Mouse (Mus musculus): Measurements from ENCODE around the gene Gnmt. TPM values are rescaled to one million over a fixed set of nuclear protein-coding genes. Genes with fewer than 3 reads are reported as not detected.

The Gnmt gene
- total and polyA plus RNA-seq, 3 experiments = 0.13 to 0.71 (median 0.38) TPM

GRCm38 (mm10) chr17:46680760-46681373 lies 48.1 kb downstream of the Gnmt start, which contains the start of gene Klhdc3:
Klhdc3 (minus strand) TSS chr17:46680914.
- H3K36me3 ChIP-seq (replicated peaks in 1 of 2; ENCODE audit: control insufficient read depth in 1 of 2, insufficient read depth in 1 of 2, low read length in 1 of 2) = peaks cover 58 to 69% of the 10 kb centered on the region in 2 experiments
- peak; percentile 99 for DNase-seq (ENCODE audit: extremely low read depth)
- H3K9me3 ChIP-seq (replicated peaks; ENCODE audit: low read length) = no peaks in the 10 kb centered on the region
- H3K27me3 ChIP-seq (replicated peaks) = no peaks in the 10 kb centered on the region
- H3K27ac ChIP-seq (ENCODE audit: insufficient read depth, low read depth) = peak within 1 kb of the TSS; percentile 64
- H3K79me2 ChIP-seq (replicated peaks; ENCODE audit: control insufficient read depth, extremely low read depth, insufficient read depth, poor library complexity, severe bottlenecking) = peaks cover 29% of the 10 kb centered on the region
- peak within 1 kb of the TSS; percentile 81 for H3K4me2 ChIP-seq (ENCODE audit: insufficient read depth, low read depth, poor library complexity, severe bottlenecking)
- dilution Hi-C loops (cut with MboI; ENCODE audit: extremely low pct_ligation_motif_present, extremely low pct_unique_long_range_greater_than_20kb, low sequenced_read_pairs) (no loop called here), in situ Hi-C loops (cut with MboI; ENCODE audit: low pct_ligation_motif_present, low pct_unique_long_range_greater_than_20kb, low sequenced_read_pairs) (no loop called here)
- H3K9ac ChIP-seq (ENCODE audit: insufficient read depth, low read depth) = peak within 1 kb of the TSS; percentile 99
- TF ChIP-seq NELFE (IDR thresholded peaks at IDR 0.05; ENCODE audit: low read depth, low read length) (peak; percentile 86), MAZ (IDR thresholded peaks at IDR 0.05; ENCODE audit: low read depth, low read length) (peak; percentile 56; the same call in 1 of the 2 replicates), CHD2 (IDR thresholded peaks at IDR 0.05; ENCODE audit: low read length) (no peak), NRF1 (IDR thresholded peaks at IDR 0.05; ENCODE audit: low read depth, low read length) (peak; percentile 90), MXI1 (IDR thresholded peaks at IDR 0.05; ENCODE audit: low read depth, low read length) (peak; percentile 77), EP300 (IDR thresholded peaks at IDR 0.05; ENCODE audit: low read length) (no peak), POLR2A (IDR thresholded peaks at IDR 0.05; ENCODE audit: low read depth, low read length) (peak; percentile 85), KAT2A (IDR thresholded peaks at IDR 0.05; ENCODE audit: insufficient replicate concordance, low read length) (peak; percentile 82; the same call in 1 of the 2 replicates), MEF2A (IDR thresholded peaks at IDR 0.05; ENCODE audit: borderline replicate concordance, low read depth, low read length) (no peak), ZKSCAN1 (IDR thresholded peaks at IDR 0.05; ENCODE audit: borderline replicate concordance, low read depth, low read length) (no peak), ELF1 (IDR thresholded peaks at IDR 0.05; ENCODE audit: low read depth, low read length) (peak; percentile 71), BHLHE40 (IDR thresholded peaks at IDR 0.05; ENCODE audit: low read depth, low read length) (peak; percentile 87), ZMIZ1 (IDR thresholded peaks at IDR 0.05; ENCODE audit: low read depth, low read length) (peak; percentile 52; the same call in 1 of the 2 replicates), POLR2AphosphoS2 (IDR thresholded peaks at IDR 0.05; ENCODE audit: low read depth, low read length) (peak; percentile 72; the same call in 1 of the 2 replicates), SIN3A (IDR thresholded peaks at IDR 0.05; ENCODE audit: low read length) (peak; percentile 60), HCFC1 (IDR thresholded peaks at IDR 0.05; ENCODE audit: low read depth, low read length) (peak; percentile 93), TCF12 (IDR thresholded peaks at IDR 0.05; ENCODE audit: low read depth, low read length) (peak; percentile 48)
- peak within 1 kb of the TSS; percentile 77 to 99 (median 86) for H3K4me3 ChIP-seq (replicated peaks in 1 of 3; ENCODE audit: low read depth in 2 of 3, low read length in 2 of 3, poor library complexity in 1 of 3)
- peaks cover 7 to 29% of the 10 kb centered on the region in 2 experiments for H3K4me1 ChIP-seq (ENCODE audit: control insufficient read depth in 1 of 2, insufficient read depth in 2 of 2)

GRCm38 (mm10) chr17:46679843-46680759 lies 48.9 kb downstream of the Gnmt start:
- H3K9me3 ChIP-seq (replicated peaks; ENCODE audit: low read length) = no peaks in the 10 kb centered on the region
- H3K27ac ChIP-seq (ENCODE audit: insufficient read depth, low read depth) = peak overlapping the region; percentile 64
- peaks cover 7 to 30% of the 10 kb centered on the region in 2 experiments for H3K4me1 ChIP-seq (ENCODE audit: control insufficient read depth in 1 of 2, insufficient read depth in 2 of 2)
- H3K4me3 ChIP-seq (replicated peaks in 1 of 3; ENCODE audit: low read depth in 2 of 3, low read length in 2 of 3, poor library complexity in 1 of 3) = peak overlapping the region; percentile 77 to 99 (median 86)
- no peaks in the 10 kb centered on the region for H3K27me3 ChIP-seq (replicated peaks)
- TF ChIP-seq UBTF (IDR thresholded peaks at IDR 0.05; ENCODE audit: low read depth, low read length) = 0 out of 2 replicates have a peak, but pooled peaks have one; percentile 36
- TF ChIP-seq CHD1 (IDR thresholded peaks at IDR 0.05; ENCODE audit: low read depth, low read length) = no peak
- TF ChIP-seq NRF1 (IDR thresholded peaks at IDR 0.05; ENCODE audit: low read depth, low read length) = no peak
- TF ChIP-seq MAZ (IDR thresholded peaks at IDR 0.05; ENCODE audit: low read depth, low read length) = peak; percentile 59; the same call in 1 of the 2 replicates
- TF ChIP-seq NELFE (IDR thresholded peaks at IDR 0.05; ENCODE audit: low read depth, low read length) = 0 out of 2 replicates have a peak, but pooled peaks have one; percentile 21
- TF ChIP-seq MYC (IDR thresholded peaks at IDR 0.05; ENCODE audit: low read depth, low read length) = 0 out of 2 replicates have a peak, but pooled peaks have one; percentile 25
- peak; percentile 91; the same call in 1 of the 2 replicates for TF ChIP-seq CHD2 (IDR thresholded peaks at IDR 0.05; ENCODE audit: low read length)
- TF ChIP-seq ZMIZ1 (IDR thresholded peaks at IDR 0.05; ENCODE audit: low read depth, low read length) = no peak
- TF ChIP-seq MXI1 (IDR thresholded peaks at IDR 0.05; ENCODE audit: low read depth, low read length) = no peak; the same call in 1 of the 2 replicates
- peak; percentile 54 for TF ChIP-seq ELF1 (IDR thresholded peaks at IDR 0.05; ENCODE audit: low read depth, low read length)
- peak in 1 of 2 experiments; percentile 9; a peak in 1 of 4 replicates for TF ChIP-seq CTCF (conservative IDR thresholded peaks at IDR 0.05 in 1 of 2, IDR thresholded peaks at IDR 0.05 in 1 of 2; ENCODE audit: low read depth in 2 of 2, low read length in 2 of 2)
- peak; percentile 42; the same call in 1 of the 2 replicates for TF ChIP-seq POLR2A (IDR thresholded peaks at IDR 0.05; ENCODE audit: low read depth, low read length)
- peak; percentile 42; the same call in 1 of the 2 replicates for TF ChIP-seq SIN3A (IDR thresholded peaks at IDR 0.05; ENCODE audit: low read length)
- no peak for TF ChIP-seq MAX (IDR thresholded peaks at IDR 0.05; ENCODE audit: low read length)
- no peak for TF ChIP-seq MAFK (IDR thresholded peaks at IDR 0.05; ENCODE audit: insufficient replicate concordance, low read length)
- dilution Hi-C loops (cut with MboI; ENCODE audit: extremely low pct_ligation_motif_present, extremely low pct_unique_long_range_greater_than_20kb, low sequenced_read_pairs) = no loop called here
- peaks cover 29% of the 10 kb centered on the region for H3K79me2 ChIP-seq (replicated peaks; ENCODE audit: control insufficient read depth, extremely low read depth, insufficient read depth, poor library complexity, severe bottlenecking)
- H3K36me3 ChIP-seq (replicated peaks in 1 of 2; ENCODE audit: control insufficient read depth in 1 of 2, insufficient read depth in 1 of 2, low read length in 1 of 2) = peaks cover 58 to 69% of the 10 kb centered on the region in 2 experiments
- H3K9ac ChIP-seq (ENCODE audit: insufficient read depth, low read depth) = peak overlapping the region; percentile 99
- in situ Hi-C loops (cut with MboI; ENCODE audit: low pct_ligation_motif_present, low pct_unique_long_range_greater_than_20kb, low sequenced_read_pairs) = no loop called here
- peak; percentile 64 for DNase-seq (ENCODE audit: extremely low read depth)
- H3K4me2 ChIP-seq (ENCODE audit: insufficient read depth, low read depth, poor library complexity, severe bottlenecking) = peak overlapping the region; percentile 81

Data from CH12.LX (cell line).